Mouse (Mus musculus) forebrain, embryonic 10.5 days (tissue): Measurements from ENCODE around the gene Ppp2r2d. TPM values are rescaled to one million over a fixed set of nuclear protein-coding genes. Genes with fewer than 3 reads are reported as not detected.

Experiments
- DNase-seq: peaks from one replicate; pipeline ENCODE4 v3.0.0-alpha.2; 2017; ENCODE audit warnings: low spot score; ENCODE audit errors: extremely low spot score
- H3K27ac ChIP-seq: fragments of 300-500 bp; sonication (generic); 2 replicates; pipeline ENCODE4 v1.5.1; 2016; ENCODE audit warnings: mild to moderate bottlenecking
- H3K27me3 ChIP-seq: fragments of 300-500 bp; sonication (generic); 2 replicates; pipeline ENCODE4 v1.6.1; 2016; ENCODE audit warnings: mild to moderate bottlenecking; ENCODE audit not compliant: poor library complexity, severe bottlenecking
- H3K36me3 ChIP-seq: fragments of 300-500 bp; sonication (generic); replicated peaks from 2 replicates; pipeline ENCODE4 v1.6.1; 2016; ENCODE audit warnings: mild to moderate bottlenecking, moderate library complexity
- H3K4me1 ChIP-seq: fragments of 300-500 bp; sonication (generic); 2 replicates; pipeline ENCODE4 v1.6.1; 2016
- H3K4me3 ChIP-seq: fragments of 300-500 bp; sonication (generic); 2 replicates; pipeline ENCODE4 v1.5.1; 2016; ENCODE audit warnings: mild to moderate bottlenecking, moderate library complexity
- H3K9me3 ChIP-seq: fragments of 300-500 bp; sonication (generic); 2 replicates; pipeline ENCODE4 v1.6.1; 2016; ENCODE audit warnings: mild to moderate bottlenecking, moderate library complexity
- WGBS: fragments of 180-500 bp; shearing (Covaris S2); methylation state at CpG from one replicate; pipeline ENCODE4 v1.1.7; 2016; 5-methylcytosine and 5-hydroxymethylcytosine counted together
- polyA plus RNA-seq: library from polyadenylated mRNA; unstranded; fragments of >200 nt; fragmentation: Nextera tagmentation; extraction: Ambion mirVana; gene quantifications from 2 replicates; pipeline ENCODE4 v1.2.1, GENCODE M21; 2016

Ppp2r2d gene
- polyA plus RNA-seq, 1 experiment from 2014 or later = 44.4 TPM

DNA sequence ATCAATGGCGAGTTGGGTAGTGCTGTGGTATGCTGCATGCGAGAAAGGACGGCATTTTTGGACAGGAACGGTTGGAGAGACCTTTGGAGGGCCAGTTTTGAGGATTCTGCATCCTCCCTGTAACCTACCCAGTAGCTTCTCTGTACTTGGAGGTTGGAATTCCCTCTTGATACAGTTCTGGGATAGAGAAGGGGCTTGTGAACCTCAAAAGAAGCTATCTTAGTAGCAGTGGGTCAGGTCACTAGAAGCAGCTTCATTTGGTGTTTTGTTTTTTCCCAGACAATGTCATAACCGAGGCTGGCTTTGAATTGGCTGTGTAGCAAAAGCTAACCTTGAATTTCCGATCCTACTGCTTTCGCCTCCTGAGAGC lies 64.3 kb downstream of the Ppp2r2d start:
- H3K27ac ChIP-seq = peak overlapping the region; percentile 94
- WGBS = 27% methylated on average over 7 of the region's 7 CpGs
- peaks cover 50% of the 10 kb centered on the region for H3K4me1 ChIP-seq
- no peak for DNase-seq
- no peaks in the 10 kb centered on the region for H3K9me3 ChIP-seq
- H3K4me3 ChIP-seq = peak overlapping the region; percentile 87
- H3K36me3 ChIP-seq = peaks cover 6% of the 10 kb centered on the region
- H3K27me3 ChIP-seq = 0 out of 2 replicates have a peak, but pooled peaks cover 10% of the 10 kb centered on the region

DNA sequence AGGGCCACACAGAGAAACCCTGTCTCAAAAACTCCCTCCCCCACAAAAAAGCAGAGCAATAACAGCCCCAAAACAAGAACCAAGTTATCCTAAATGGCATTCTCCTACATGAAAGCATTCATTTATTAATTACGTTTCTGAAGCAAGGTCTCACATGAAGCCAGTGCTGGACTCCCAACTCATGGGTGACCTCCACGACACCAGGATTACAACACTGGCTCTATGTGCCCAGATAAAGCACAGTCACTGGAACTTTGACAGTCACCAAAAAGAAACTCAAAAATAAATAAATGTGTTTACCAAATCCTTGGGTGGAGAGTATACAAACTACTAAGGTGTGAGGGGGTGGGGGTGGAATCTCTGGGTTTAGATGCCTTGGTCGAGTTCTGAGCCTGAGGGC lies 67.7 kb downstream of the Ppp2r2d start:
- Histone ChIP-seq H3K27me3 (0 out of 2 replicates have a peak, but pooled peaks cover 10% of the 10 kb centered on the region), H3K36me3 (no peaks in the 10 kb centered on the region)

DNA sequence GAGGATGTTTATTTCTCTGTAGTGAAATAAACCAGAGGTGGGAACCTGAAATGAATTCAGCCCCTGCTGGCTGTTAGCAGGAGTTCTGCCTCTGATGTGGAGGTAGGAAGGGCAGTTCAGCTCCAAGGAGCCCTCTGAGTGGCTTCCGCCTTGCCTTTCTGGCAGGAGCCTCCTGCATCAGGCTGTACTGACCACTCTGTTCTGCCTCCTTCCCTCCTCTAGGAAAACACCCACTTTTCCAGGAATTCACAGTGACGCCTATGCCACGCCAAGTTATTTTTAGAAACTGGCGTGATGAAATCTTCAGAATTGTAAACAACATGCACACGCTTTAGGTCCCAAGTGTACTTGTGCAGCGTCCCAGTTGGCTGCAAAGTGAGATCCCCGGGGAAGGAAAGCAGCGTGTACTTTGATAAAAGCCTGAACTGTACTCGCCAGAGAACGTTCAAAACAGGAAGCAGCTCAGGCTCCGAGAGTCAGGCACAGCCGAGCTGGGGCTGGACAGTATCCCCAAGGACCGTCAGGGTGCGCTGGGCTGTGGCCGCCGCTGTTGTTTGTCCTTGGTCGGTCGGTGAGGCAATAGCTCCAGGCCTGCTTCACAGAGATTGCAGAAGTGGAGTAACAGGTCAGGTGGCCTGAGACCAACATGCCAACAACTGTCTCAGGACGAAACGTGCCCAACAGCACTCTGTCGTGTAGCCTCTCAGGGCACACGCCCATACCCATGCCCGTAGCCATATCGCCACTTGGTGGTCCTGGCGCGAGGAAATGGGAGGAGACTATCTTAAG lies 73.5 kb downstream of the Ppp2r2d start:
- WGBS = 6% methylated on average over 26 of the region's 26 CpGs
- Histone ChIP-seq H3K4me1 (peaks cover 10% of the 10 kb centered on the region), H3K27me3 (no peaks in the 10 kb centered on the region), H3K9me3 (no peaks in the 10 kb centered on the region), H3K36me3 (no peaks in the 10 kb centered on the region), H3K27ac (peak overlapping the region; percentile 62), H3K4me3 (peak overlapping the region; percentile 50)
- DNase-seq = peak; percentile 39

More for the DNA sequence above, 67.7 kb downstream of the Ppp2r2d start:
- no peak for DNase-seq
- Histone ChIP-seq H3K9me3 (no peaks in the 10 kb centered on the region), H3K4me3 (no peak overlapping the region), H3K27ac (no peak overlapping the region), H3K4me1 (peaks cover 21% of the 10 kb centered on the region)
- WGBS = 84% methylated on average over 3 of the region's 3 CpGs

DNA sequence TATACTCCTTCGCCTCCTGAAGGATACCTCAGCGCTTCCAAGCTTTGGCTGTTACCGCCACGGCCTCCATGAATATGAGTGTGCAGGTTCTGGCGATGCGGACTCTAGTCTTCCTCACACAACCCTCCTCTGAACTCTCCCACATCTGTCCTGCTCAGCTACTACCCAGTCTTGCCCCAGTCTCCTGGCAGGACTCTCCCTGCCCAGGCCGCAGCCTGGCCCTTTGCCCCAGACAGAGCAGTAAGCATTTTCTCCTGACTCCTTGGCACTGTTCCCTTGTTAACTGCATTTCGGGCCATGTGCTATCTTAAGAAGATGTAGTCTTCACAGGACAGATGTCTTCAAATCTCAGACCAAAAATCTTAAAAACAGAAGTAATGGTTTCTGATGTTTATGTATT lies 75.7 kb downstream of the Ppp2r2d start:
- DNase-seq = no peak
- no peak overlapping the region for H3K4me3 ChIP-seq
- H3K9me3 ChIP-seq = no peaks in the 10 kb centered on the region
- H3K4me1 ChIP-seq = peaks cover 10% of the 10 kb centered on the region
- no peaks in the 10 kb centered on the region for H3K36me3 ChIP-seq
- no peaks in the 10 kb centered on the region for H3K27me3 ChIP-seq
- H3K27ac ChIP-seq = no peak overlapping the region
- 96% methylated on average over 8 of the region's 8 CpGs for WGBS

DNA sequence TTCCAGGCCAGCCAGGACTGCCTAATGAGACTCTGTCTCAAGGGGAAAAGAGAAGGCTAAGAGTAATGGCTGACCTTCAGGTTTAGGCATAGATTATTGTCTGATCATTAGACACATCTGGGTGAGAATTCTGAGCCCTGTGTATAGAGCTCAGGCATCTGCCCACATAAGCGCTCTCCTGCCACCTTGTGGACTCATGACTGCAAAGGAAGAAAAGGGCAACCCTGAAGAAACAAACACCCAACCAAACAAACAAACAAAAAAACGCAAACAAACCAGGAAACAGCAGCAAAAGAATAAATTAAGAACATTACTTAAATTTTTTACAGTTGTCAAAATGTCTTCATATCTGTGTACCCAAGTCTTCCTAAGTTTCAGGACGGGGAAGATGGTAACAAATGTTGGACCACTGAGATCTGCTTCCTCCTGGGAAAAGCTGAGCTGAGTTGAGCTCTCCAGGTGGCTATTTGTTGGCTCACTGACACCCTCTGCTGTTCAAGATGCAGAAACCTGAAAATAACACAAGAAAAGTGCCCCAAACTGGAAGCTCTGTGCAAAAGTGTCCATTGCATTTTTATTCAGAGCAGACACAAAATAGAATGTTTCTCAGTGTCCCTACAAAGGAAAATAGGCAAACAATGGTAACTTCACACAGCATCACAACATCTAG lies 78.0 kb downstream of the Ppp2r2d start:
- H3K4me1 ChIP-seq = peaks cover 10% of the 10 kb centered on the region
- H3K4me3 ChIP-seq = no peak overlapping the region
- no peaks in the 10 kb centered on the region for H3K9me3 ChIP-seq
- no peaks in the 10 kb centered on the region for H3K27me3 ChIP-seq
- DNase-seq = no peak
- 5% methylated on average over 3 of the region's 3 CpGs for WGBS
- no peaks in the 10 kb centered on the region for H3K36me3 ChIP-seq
- H3K27ac ChIP-seq = no peak overlapping the region

DNA sequence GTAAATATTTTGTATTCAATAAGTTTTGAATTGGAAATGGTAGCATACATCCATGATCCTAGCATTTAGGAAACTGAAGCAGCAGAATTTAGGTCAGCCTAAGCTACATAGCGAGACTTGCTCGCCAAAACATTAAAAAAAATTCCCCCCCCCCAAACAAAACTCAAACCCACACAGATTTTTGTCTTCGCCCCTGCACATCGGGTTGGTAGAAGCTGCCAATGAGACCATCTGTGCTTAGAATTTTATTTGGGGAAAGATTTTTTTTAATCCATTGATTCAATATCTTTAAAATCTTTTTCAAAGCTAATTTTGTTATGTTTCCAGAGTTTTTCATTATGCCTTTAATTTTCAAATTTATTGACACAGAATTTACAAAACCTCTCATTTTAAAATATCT lies 82.6 kb downstream of the Ppp2r2d start:
- no peak for DNase-seq
- H3K4me3 ChIP-seq = no peak overlapping the region
- no peaks in the 10 kb centered on the region for H3K27me3 ChIP-seq
- H3K36me3 ChIP-seq = no peaks in the 10 kb centered on the region
- WGBS = 93% methylated on average over 4 of the region's 4 CpGs
- H3K4me1 ChIP-seq = no peaks in the 10 kb centered on the region
- no peak overlapping the region for H3K27ac ChIP-seq
- H3K9me3 ChIP-seq = no peaks in the 10 kb centered on the region

Other genes with a start within 250 kb of the Ppp2r2d start
- 9.8 and 11.3 TPM in 2 replicates for gene Mapk1ip1, start 194 bp downstream of the Ppp2r2d start, polyA plus RNA-seq
- gene Bnip3, start 63.4 kb downstream of the Ppp2r2d start, polyA plus RNA-seq = 111 and 127 TPM in 2 replicates
- 0.43 and 0.47 TPM in 2 replicates for gene Jakmip3, start 94.7 kb downstream of the Ppp2r2d start, polyA plus RNA-seq
- gene Dpysl4, start 239.9 kb downstream of the Ppp2r2d start, polyA plus RNA-seq = 72.5 and 76.5 TPM in 2 replicates